Mouse (Mus musculus) hindbrain, postnatal 0 days (tissue): ENCODE measurements at regions not wholly inside any gene's neighbourhood (a gene's known extent, or its start where the extent isn't known, plus 50 kb on each side); places are given as distances from the start of the nearest gene placed in this dataset.

Experiments used
- ATAC-seq: fragments of 200-750 bp; cut with Nextera tagmentation; 2 replicates; pipeline ENCODE4 v1.8.0; 2017; ENCODE audit warnings: mild to moderate bottlenecking, moderate TSS enrichment, moderate library complexity
- DNase-seq: peaks from one replicate; pipeline ENCODE4 v3.0.0-alpha.2; 2015; ENCODE audit warnings: low spot score
- H3K27ac ChIP-seq: fragments of 300-500 bp; sonication (generic); 2 replicates; pipeline ENCODE4 v1.5.1; 2014; ENCODE audit warnings: mild to moderate bottlenecking
- H3K27me3 ChIP-seq: fragments of 300-500 bp; sonication (generic); 2 replicates; pipeline ENCODE4 v1.6.1; 2014; ENCODE audit warnings: low read length, mixed read lengths; ENCODE audit not compliant: insufficient read depth
- H3K36me3 ChIP-seq: fragments of 300-500 bp; sonication (generic); 2 replicates; pipeline ENCODE4 v1.6.1; 2014; ENCODE audit warnings: low read length, mixed read lengths; ENCODE audit not compliant: insufficient read depth
- H3K4me1 ChIP-seq: fragments of 300-500 bp; sonication (generic); 2 replicates; pipeline ENCODE4 v1.6.1; 2014; ENCODE audit warnings: antibody characterized with exemption, low read length, mixed read lengths; ENCODE audit not compliant: insufficient read depth
- H3K4me2 ChIP-seq: fragments of 300-500 bp; sonication (generic); 2 replicates; pipeline ENCODE4 v1.6.1; 2014; ENCODE audit warnings: low read depth, mild to moderate bottlenecking, low read length, moderate library complexity, mixed read lengths
- H3K4me3 ChIP-seq: fragments of 300-500 bp; sonication (generic); 2 replicates; pipeline ENCODE4 v1.5.1; 2014; ENCODE audit warnings: low read length
- H3K9ac ChIP-seq: fragments of 300-500 bp; sonication (generic); replicated peaks from 2 replicates; pipeline ENCODE4 v1.6.1; 2014; ENCODE audit warnings: mild to moderate bottlenecking, low read length, moderate library complexity, mixed read lengths
- H3K9me3 ChIP-seq: fragments of 300-500 bp; sonication (generic); 2 replicates; pipeline ENCODE4 v1.6.1; 2016; ENCODE audit warnings: low read length, mixed read lengths
- CTCF ChIP-seq: IDR thresholded peaks from 2 replicates; pipeline ENCODE4 v1.5.1; 2016; ENCODE audit warnings: antibody characterized with exemption, control low read depth, low read depth
- WGBS: fragments of 180-500 bp; shearing (Covaris S2); extraction: QIAGEN DNeasy Blood & Tissue Kit; methylation state at CpG from one replicate; pipeline ENCODE4 v1.1.7; 2014; 5-methylcytosine and 5-hydroxymethylcytosine counted together

GRCm38 (mm10) chr2:170203496-170203895 is 55.6 kb upstream of the Zfp217 start:
- Histone ChIP-seq H3K4me2 (no peak overlapping the region), H3K4me1 (no peaks in the 10 kb centered on the region), H3K4me3 (no peak overlapping the region), H3K36me3 (no peaks in the 10 kb centered on the region), H3K27me3 (no peaks in the 10 kb centered on the region), H3K9me3 (no peaks in the 10 kb centered on the region), H3K9ac (no peak overlapping the region), H3K27ac (no peak overlapping the region)
- ATAC-seq (no peak), DNase-seq (no peak)
- no peak for TF ChIP-seq CTCF
- 89% methylated on average over 5 of the region's 5 CpGs for WGBS

DNA sequence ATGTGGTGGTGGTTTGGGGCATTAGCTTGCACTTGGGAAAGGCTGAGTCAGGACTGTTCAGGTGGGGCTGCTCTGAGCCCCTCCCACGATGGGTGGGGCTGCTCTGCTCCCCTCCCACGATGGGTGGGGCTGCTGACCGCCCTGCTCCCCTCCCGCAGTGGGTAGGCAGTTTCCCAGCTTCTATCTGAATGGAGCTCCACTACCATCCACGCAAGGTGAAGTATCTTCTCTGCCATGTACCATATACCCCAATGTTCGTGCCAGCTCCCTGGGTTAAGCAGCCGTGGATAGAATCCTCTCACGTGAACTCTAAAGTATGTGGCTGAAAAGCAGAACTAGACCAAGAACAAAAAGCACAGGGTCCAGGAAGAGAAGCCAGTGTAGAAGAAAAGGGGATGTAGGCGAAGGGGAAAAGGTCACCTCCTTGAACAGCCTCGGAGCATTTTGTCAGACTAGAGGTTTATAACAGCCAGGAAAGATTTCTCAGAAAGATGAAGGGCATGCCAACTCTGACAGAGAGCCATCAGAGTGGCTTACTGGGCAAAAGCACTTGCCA is 54.0 kb upstream of the Zfp217 start:
- no peaks in the 10 kb centered on the region for H3K9me3 ChIP-seq
- H3K36me3 ChIP-seq = no peaks in the 10 kb centered on the region
- H3K27ac ChIP-seq = no peak overlapping the region
- ATAC-seq (no peak), DNase-seq (no peak)
- no peaks in the 10 kb centered on the region for H3K4me1 ChIP-seq
- TF ChIP-seq CTCF = no peak
- no peaks in the 10 kb centered on the region for H3K27me3 ChIP-seq
- no peak overlapping the region for H3K9ac ChIP-seq
- WGBS = 72% methylated on average over 10 of the region's 10 CpGs
- H3K4me2 ChIP-seq = no peak overlapping the region
- H3K4me3 ChIP-seq = no peak overlapping the region
